Mouse (Mus musculus): ENCODE results near the gene Nfix. TPM values are rescaled to one million over a fixed set of nuclear protein-coding genes. Genes with fewer than 3 reads are reported as not detected.

Gene Nfix
- polyA plus RNA-seq, 1 experiment from 2014 or later, result 39.2 TPM

GRCm38 (mm10) chr8:84659936-84660818 lies 140.0 kb downstream of the Nfix start:
- WGBS, result 2% methylated on average over 33 of the region's 33 CpGs
- peak overlapping the region; percentile 66 for H3K9ac ChIP-seq
- ATAC-seq (ENCODE audit: borderline replicate concordance, extremely low read depth, low FRiP score, low TSS enrichment), result no peak
- H3K4me3 ChIP-seq, result peak overlapping the region; percentile 73
- H3K27ac ChIP-seq, result peak overlapping the region; percentile 97
- no peaks in the 10 kb centered on the region for H3K9me3 ChIP-seq
- H3K4me2 ChIP-seq, result peak overlapping the region; percentile 76
- H3K4me1 ChIP-seq, result peaks cover 61% of the 10 kb centered on the region
- H3K27me3 ChIP-seq, result no peaks in the 10 kb centered on the region
- no peaks in the 10 kb centered on the region for H3K36me3 ChIP-seq

- H3K9ac ChIP-seq, result no peak overlapping the region
- H3K27me3 ChIP-seq, result no peaks in the 10 kb centered on the region
- H3K9me3 ChIP-seq, result no peaks in the 10 kb centered on the region
- H3K4me1 ChIP-seq, result peaks cover 67% of the 10 kb centered on the region
- H3K4me3 ChIP-seq, result no peak overlapping the region
- peak overlapping the region; percentile 97; the same call in 1 of the 2 replicates for H3K27ac ChIP-seq
- WGBS, result 57% methylated on average over 1 of the region's 1 CpGs
- no peak for ATAC-seq (ENCODE audit: borderline replicate concordance, extremely low read depth, low FRiP score, low TSS enrichment)
- H3K4me2 ChIP-seq, result no peak overlapping the region
- H3K36me3 ChIP-seq, result no peaks in the 10 kb centered on the region
These were observed 141.2 kb downstream of the Nfix start for GRCm38 (mm10) chr8:84658951-84659350.

- peaks cover 62% of the 10 kb centered on the region for H3K4me1 ChIP-seq
- H3K9me3 ChIP-seq, result no peaks in the 10 kb centered on the region
- peak overlapping the region; percentile 89 for H3K4me2 ChIP-seq
- no peak overlapping the region for H3K9ac ChIP-seq
- H3K4me3 ChIP-seq, result no peak overlapping the region
- ATAC-seq (ENCODE audit: borderline replicate concordance, extremely low read depth, low FRiP score, low TSS enrichment), result no peak
- WGBS, result 37% methylated on average over 4 of the region's 4 CpGs
- no peaks in the 10 kb centered on the region for H3K36me3 ChIP-seq
- peak overlapping the region; percentile 99 for H3K27ac ChIP-seq
- no peaks in the 10 kb centered on the region for H3K27me3 ChIP-seq
These were observed 142.5 kb downstream of the Nfix start for GRCm38 (mm10) chr8:84657680-84658079.

DNA sequence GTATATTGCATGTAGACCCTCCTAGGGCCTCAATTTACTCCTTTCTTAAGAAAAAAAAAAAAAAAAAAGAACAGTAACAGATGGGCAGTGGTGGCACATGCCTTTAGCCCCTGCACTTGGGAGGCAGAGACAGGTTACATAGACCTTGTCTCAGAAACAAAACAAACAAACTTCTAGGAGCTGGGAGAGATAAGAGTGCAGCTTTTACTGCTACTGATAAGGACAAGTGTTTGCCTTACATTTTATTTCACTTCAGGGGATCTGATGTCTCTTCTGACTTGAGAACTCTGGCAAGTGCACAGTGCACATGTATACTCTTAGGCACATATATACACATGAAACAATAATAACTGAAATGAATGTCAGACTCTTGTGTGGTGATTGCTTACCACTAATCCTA lies 142.9 kb downstream of the Nfix start:
- H3K27me3 ChIP-seq, result no peaks in the 10 kb centered on the region
- peak overlapping the region; percentile 47 for H3K4me3 ChIP-seq
- peak overlapping the region; percentile 99 for H3K27ac ChIP-seq
- peak overlapping the region; percentile 64; the same call in 1 of the 2 replicates for H3K9ac ChIP-seq
- H3K4me2 ChIP-seq, result peak overlapping the region; percentile 89
- peaks cover 62% of the 10 kb centered on the region for H3K4me1 ChIP-seq
- no peak for ATAC-seq (ENCODE audit: borderline replicate concordance, extremely low read depth, low FRiP score, low TSS enrichment)
- no peaks in the 10 kb centered on the region for H3K9me3 ChIP-seq
- H3K36me3 ChIP-seq, result no peaks in the 10 kb centered on the region

DNA sequence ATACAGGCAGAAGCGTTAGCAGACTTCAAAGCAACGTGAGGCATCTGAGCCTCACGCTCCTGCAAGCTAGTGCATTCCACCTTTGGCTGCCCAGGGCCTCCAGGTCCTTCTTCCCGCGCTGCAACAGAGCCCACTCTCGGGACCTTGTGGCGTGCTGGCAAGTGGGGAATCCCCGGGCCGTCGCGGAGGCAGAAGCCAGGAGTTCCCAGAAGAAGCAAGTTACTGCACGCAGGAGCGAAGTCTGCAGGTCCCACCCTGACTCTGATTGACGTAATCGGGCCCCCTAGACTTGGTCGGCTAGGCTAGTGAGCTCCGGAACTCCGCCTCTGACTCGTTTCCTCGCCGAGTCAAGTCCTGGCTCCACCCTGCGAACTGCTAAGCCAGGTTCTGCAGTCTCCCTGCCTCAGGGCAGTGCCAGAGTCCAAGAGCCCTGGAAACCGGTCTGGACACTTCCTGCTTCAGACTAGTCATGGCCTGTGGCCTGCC lies 143.5 kb downstream of the Nfix start:
- Histone ChIP-seq H3K4me1 (peaks cover 62% of the 10 kb centered on the region), H3K36me3 (no peaks in the 10 kb centered on the region), H3K4me2 (peak overlapping the region; percentile 89), H3K27me3 (no peaks in the 10 kb centered on the region), H3K27ac (peak overlapping the region; percentile 99), H3K9ac (peak overlapping the region; percentile 64), H3K4me3 (peak overlapping the region; percentile 47), H3K9me3 (no peaks in the 10 kb centered on the region)
- under 1% methylated on average over 23 of the region's 23 CpGs for whole genome bisulfite sequencing
- ATAC-seq (ENCODE audit: borderline replicate concordance, extremely low read depth, low FRiP score, low TSS enrichment), result peak; percentile 74

GRCm38 (mm10) chr8:84656191-84656525 lies 144.0 kb downstream of the Nfix start:
- Histone ChIP-seq H3K4me3 (peak overlapping the region; percentile 47), H3K4me1 (peaks cover 62% of the 10 kb centered on the region), H3K27ac (peak overlapping the region; percentile 99), H3K27me3 (no peaks in the 10 kb centered on the region), H3K36me3 (no peaks in the 10 kb centered on the region), H3K9me3 (no peaks in the 10 kb centered on the region), H3K4me2 (peak overlapping the region; percentile 89), H3K9ac (peak overlapping the region; percentile 64)
- WGBS, result 2% methylated on average over 10 of the region's 10 CpGs
- 0 out of 2 replicates have a peak, but pooled peaks have one; percentile 21 for ATAC-seq (ENCODE audit: borderline replicate concordance, extremely low read depth, low FRiP score, low TSS enrichment)

DNA sequence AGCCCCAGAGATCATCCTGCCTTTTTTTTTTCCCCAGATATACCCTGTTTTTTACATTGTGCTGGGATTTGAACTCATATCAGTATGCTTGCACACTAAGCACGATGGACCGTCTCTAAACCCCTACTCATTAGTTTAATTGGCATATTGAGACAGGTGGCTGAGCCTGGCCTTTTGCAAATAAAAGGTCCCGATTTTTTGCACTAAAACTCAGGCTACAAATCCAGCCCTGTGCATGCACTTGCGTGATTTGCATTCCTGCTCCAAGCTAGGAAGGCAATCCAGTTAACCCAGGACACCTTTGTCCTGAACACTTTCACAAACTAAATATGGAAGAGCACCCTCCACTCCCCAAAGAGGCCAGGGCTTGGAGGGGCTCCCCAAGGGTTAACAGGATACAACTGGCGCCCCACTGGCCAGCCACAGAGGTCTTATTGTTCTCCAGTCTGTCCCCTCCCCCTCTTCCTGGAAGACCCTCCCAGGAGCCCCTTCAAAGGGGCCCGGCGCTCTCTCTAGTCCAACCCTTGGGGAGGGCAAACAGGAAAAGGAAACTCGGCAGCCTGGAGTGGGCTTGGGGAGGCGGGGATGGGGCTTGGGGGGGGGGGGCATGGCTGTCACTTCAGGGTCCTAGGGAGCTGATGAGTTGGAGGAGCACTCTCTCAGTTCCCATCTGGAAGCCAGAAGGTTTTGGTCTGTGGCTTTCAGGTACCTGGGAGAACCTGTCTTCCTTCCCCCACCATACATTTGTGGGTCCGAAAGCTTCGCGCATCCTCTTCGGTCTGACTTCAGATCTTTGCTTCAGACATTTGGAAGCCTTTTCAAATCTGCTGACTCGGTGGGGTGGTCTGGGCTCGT lies 144.6 kb downstream of the Nfix start:
- H3K4me1 ChIP-seq, result peaks cover 57% of the 10 kb centered on the region
- no peaks in the 10 kb centered on the region for H3K36me3 ChIP-seq
- H3K27me3 ChIP-seq, result no peaks in the 10 kb centered on the region
- H3K27ac ChIP-seq, result peak overlapping the region; percentile 99
- peak overlapping the region; percentile 47 for H3K4me3 ChIP-seq
- ATAC-seq (ENCODE audit: borderline replicate concordance, extremely low read depth, low FRiP score, low TSS enrichment), result peak; percentile 74
- H3K4me2 ChIP-seq, result peak overlapping the region; percentile 89
- 2% methylated on average over 13 of the region's 15 CpGs for WGBS
- H3K9me3 ChIP-seq, result no peaks in the 10 kb centered on the region
- peak overlapping the region; percentile 64 for H3K9ac ChIP-seq

DNA sequence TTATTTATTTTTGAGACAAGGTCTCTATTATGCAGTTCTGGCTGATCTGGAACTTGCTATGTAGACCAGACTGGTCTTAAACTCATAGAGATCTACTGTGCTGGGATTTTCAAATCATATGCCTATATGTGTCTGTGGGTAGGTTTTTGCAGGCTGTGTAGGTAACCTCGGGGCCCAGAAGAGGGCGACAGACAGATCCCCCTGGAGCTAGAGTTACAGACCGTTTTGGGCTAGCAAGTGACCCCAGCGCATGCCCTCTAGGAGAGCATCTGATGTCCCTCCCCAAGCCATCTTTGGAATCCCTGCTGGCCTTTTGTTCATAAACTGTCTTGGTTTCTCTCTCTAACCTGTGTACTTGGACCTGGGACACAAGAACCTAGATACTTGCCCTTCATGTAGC lies 145.5 kb downstream of the Nfix start:
- Histone ChIP-seq H3K9ac (no peak overlapping the region), H3K4me3 (no peak overlapping the region), H3K4me1 (peaks cover 47% of the 10 kb centered on the region), H3K27ac (peak overlapping the region; percentile 99), H3K9me3 (no peaks in the 10 kb centered on the region), H3K4me2 (peak overlapping the region; percentile 89), H3K36me3 (no peaks in the 10 kb centered on the region), H3K27me3 (no peaks in the 10 kb centered on the region)
- ATAC-seq (ENCODE audit: borderline replicate concordance, extremely low read depth, low FRiP score, low TSS enrichment), result no peak
- 35% methylated on average over 4 of the region's 4 CpGs for WGBS

DNA sequence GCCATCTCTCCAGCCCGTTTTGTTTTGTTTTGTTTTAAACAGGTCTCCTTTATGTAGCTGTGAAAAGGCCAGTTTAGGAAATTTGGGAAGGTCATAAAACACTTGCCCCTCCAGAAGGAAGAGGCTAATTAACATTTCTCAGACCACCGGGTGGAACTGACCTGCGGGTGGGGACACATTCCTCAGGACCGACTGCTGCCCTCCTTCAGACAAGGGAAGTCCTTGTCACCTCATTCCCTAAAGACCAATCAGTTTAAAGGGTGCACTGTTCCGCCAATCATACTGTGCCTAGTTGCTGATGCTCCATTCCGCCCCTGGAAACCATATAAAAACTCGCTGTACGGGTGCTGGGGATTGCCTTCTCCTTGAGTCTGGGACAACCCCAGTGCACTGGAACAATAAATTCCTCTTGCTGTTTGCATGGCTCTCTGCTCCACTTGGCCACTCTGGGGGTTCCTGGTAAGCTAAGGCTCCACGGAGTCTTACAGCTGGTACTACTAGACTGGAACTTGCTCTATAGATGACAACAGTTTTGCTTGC lies 147.0 kb downstream of the Nfix start:
- H3K9ac ChIP-seq, result no peak overlapping the region
- no peaks in the 10 kb centered on the region for H3K36me3 ChIP-seq
- H3K4me1 ChIP-seq, result peaks cover 36% of the 10 kb centered on the region
- H3K4me2 ChIP-seq, result 0 out of 2 replicates have a peak overlapping the region, but pooled peaks have one; percentile 2
- peak overlapping the region; percentile 53 for H3K27ac ChIP-seq
- ATAC-seq (ENCODE audit: borderline replicate concordance, extremely low read depth, low FRiP score, low TSS enrichment), result no peak
- WGBS, result 50% methylated on average over 9 of the region's 9 CpGs
- H3K9me3 ChIP-seq, result no peaks in the 10 kb centered on the region
- H3K4me3 ChIP-seq, result peak overlapping the region; percentile 13; the same call in 1 of the 2 replicates
- no peaks in the 10 kb centered on the region for H3K27me3 ChIP-seq

GRCm38 (mm10) chr8:84650213-84650612 lies 149.9 kb downstream of the Nfix start:
- H3K9me3 ChIP-seq, result no peaks in the 10 kb centered on the region
- H3K27ac ChIP-seq, result no peak overlapping the region
- no peaks in the 10 kb centered on the region for H3K36me3 ChIP-seq
- no peak for ATAC-seq (ENCODE audit: borderline replicate concordance, extremely low read depth, low FRiP score, low TSS enrichment)
- no peak overlapping the region for H3K4me2 ChIP-seq
- 54% methylated on average over 3 of the region's 3 CpGs for WGBS
- H3K9ac ChIP-seq, result no peak overlapping the region
- H3K4me3 ChIP-seq, result no peak overlapping the region
- H3K27me3 ChIP-seq, result no peaks in the 10 kb centered on the region
- peaks cover 17% of the 10 kb centered on the region for H3K4me1 ChIP-seq
